Mouse (Mus musculus): ENCODE measurements around the gene Dop1b.

GRCm38 (mm10) chr16:93749147-93749910, 37.6 kb downstream of the Dop1b start:
- TF ChIP-seq CTCF (conservative IDR thresholded peaks at IDR 0.05; ENCODE audit: low read length) (no peak), POU5F1 (IDR thresholded peaks at IDR 0.05; ENCODE audit: borderline replicate concordance, low read length) (no peak)

Measured in E14TG2a.4 (cell line).